ENCODE assay signal across 8 mouse cellular contexts in the genomic region with DNA sequence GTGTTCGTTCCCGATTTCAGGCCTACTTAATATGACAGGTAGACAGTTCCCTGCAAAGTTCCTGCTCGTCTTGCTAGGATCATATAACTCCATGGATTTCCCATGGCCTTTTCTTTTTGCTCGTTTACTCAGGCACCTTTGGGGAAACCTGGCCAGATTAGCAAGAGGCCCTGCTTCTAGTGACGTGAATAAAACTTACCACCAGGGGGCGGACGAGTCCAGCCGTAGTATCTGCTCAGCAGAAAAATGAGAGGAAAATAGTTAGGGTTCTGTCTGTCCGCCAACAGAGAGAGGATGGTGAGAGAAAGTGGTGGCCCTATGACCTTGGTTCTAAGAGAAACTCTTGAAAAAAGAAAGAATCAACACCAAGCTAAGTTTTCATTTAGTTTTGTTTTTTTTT. TPM values are rescaled to one million over a fixed set of nuclear protein-coding genes. Genes with fewer than 3 reads are reported as not detected.
A peak's percentile ranks its signal among the peaks of the same experiment; 100 is the strongest.
DNase-seq lines count a peak whose midpoint lies in the region; ATAC-seq lines count a peak whose summit lies in the region.

No protein-coding gene starts in this region.

- no peak overlapping the region for H3K4me3 ChIP-seq in heart, embryonic 10.5 days

- H3K4me1 ChIP-seq in heart, embryonic 10.5 days: peaks cover 4% of the 10 kb centered on the region; the same call in 1 of the 2 replicates

- peak; percentile 90 for ATAC-seq in megakaryocyte, adult 5-6 weeks (ENCODE audit: poor library complexity, severe bottlenecking)

- no peak overlapping the region for H3K27ac ChIP-seq in heart, embryonic 10.5 days

- H3K9me3 ChIP-seq in heart, embryonic 10.5 days: no peaks in the 10 kb centered on the region

- no peaks in the 10 kb centered on the region for H3K36me3 ChIP-seq in heart, embryonic 10.5 days

- H3K27me3 ChIP-seq in heart, embryonic 10.5 days (ENCODE audit: insufficient read depth, poor library complexity, severe bottlenecking): 0 out of 2 replicates have a peak, but pooled peaks cover 6% of the 10 kb centered on the region

- peak; percentile 65 for DNase-seq in heart, adult 8-10 months (ENCODE audit: low spot score)
- DNase-seq in heart, embryonic 10.5 days (ENCODE audit: low spot score): no peak
- DNase-seq in MEL-GATA-1-ER (ENCODE audit: extremely low read depth, low read depth): peak; percentile 62
- DNase-seq in cerebellum, adult 8-10 months: peak; percentile 65
- peak; percentile 69 for DNase-seq in gastrocnemius, adult 18-20 months (ENCODE audit: low spot score)
- DNase-seq in layer of hippocampus, adult 9-10 months (ENCODE audit: low spot score): peak; percentile 56
- DNase-seq in spleen, postnatal 14 days (ENCODE audit: low spot score in 2 of 2): peak; percentile 49 to 74

- WGBS in heart, embryonic 10.5 days: 30% methylated on average over 9 of the region's 9 CpGs

RNA-seq across cellular contexts. Expression of a gene that starts 14.8 kb away (rescaled TPM):
- total RNA-seq in heart, adult 8-10 months (2022): 1 to 10 TPM in 1 of 4 experiments, under 1 TPM in 3; 0.69 to 1.1 (median 0.93) TPM
- polyA plus RNA-seq in heart, embryonic 10.5 days (2016; fragmentation: Nextera tagmentation; extraction: Ambion mirVana): 0.62 and 1.5 TPM in 2 replicates
- total RNA-seq in gastrocnemius, adult 18-20 months (2021): 1 to 10 TPM in 1 of 2 experiments, under 1 TPM in 1; 0.91 to 1.4 TPM
- 25.0 and 26.8 TPM in 2 replicates for total RNA-seq in megakaryocyte, adult 5-6 weeks (2015)
- total RNA-seq in megakaryocyte, adult 5-6 weeks (2017): 14.2 and 20.7 TPM in 2 replicates

RNA-seq across cellular contexts. Expression of a gene that starts 39.5 kb away (rescaled TPM):
- total RNA-seq in heart, adult 8-10 months (2022): under 1 TPM in 2 of 4 experiments, not detected in 2; 0.46 to 0.49 TPM
- polyA plus RNA-seq in heart, embryonic 10.5 days (2016; fragmentation: Nextera tagmentation; extraction: Ambion mirVana): 10.9 and 12.2 TPM in 2 replicates
- under 1 TPM; 0.57 to 0.74 TPM for total RNA-seq in gastrocnemius, adult 18-20 months (2021)
- total RNA-seq in megakaryocyte, adult 5-6 weeks (2015): 1.0 and 1.7 TPM in 2 replicates
- total RNA-seq in megakaryocyte, adult 5-6 weeks (2017): 1.2 and 3.3 TPM in 2 replicates

RNA-seq across cellular contexts. Expression of a gene that starts 50.1 kb away (rescaled TPM):
- total RNA-seq in heart, adult 8-10 months (2022): 100 to 1,000 TPM; 175 to 206 (median 179) TPM
- polyA plus RNA-seq in heart, embryonic 10.5 days (2016; fragmentation: Nextera tagmentation; extraction: Ambion mirVana): 0.95 and 2.3 TPM in 2 replicates
- total RNA-seq in gastrocnemius, adult 18-20 months (2021): 100 to 1,000 TPM; 193 to 210 TPM
- 5.1 and 6.2 TPM in 2 replicates for total RNA-seq in megakaryocyte, adult 5-6 weeks (2015)
- total RNA-seq in megakaryocyte, adult 5-6 weeks (2017): 5.1 and 5.6 TPM in 2 replicates

Comparison
In these comparisons a context has a peak if more than half of its experiments do, and no peak if none do; other contexts are left out.
1. RNA of a gene that starts 14.8 kb away (total RNA-seq): 14.2 to 26.8 TPM in megakaryocyte, adult 5-6 weeks; 0.91 to 1.4 TPM in gastrocnemius, adult 18-20 months and 0.69 to 1.1 TPM in heart, adult 8-10 months; every median in the first group is over 4 times any median in the second.
2. RNA of a gene that starts 50.1 kb away (total RNA-seq): 193 to 210 TPM in gastrocnemius, adult 18-20 months and 175 to 206 TPM in heart, adult 8-10 months; 5.1 to 6.2 TPM in megakaryocyte, adult 5-6 weeks; every median in the first group is over 10 times any median in the second.